Comparison of ENCODE assay signal across 28 mouse cellular contexts in the genomic region with DNA sequence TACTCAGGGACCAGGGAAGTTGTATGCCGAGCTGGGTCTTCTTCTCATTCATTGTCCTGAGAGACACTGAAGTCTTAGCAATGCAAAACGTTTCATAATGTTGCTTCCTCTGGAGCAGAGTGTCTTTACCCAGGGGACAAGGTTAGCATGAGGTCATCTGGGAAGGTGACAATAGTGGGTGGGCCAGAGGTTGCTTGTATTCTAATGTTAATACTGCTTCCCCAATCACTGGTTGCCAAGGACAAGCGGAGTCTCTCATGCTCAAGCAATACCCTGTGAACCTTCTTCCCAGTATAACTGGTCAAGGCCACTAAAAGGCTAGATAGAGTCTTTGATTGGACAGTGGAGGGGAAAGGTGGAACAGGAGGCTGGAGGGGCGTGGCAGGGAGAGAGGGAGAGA.
"Had no signal": no experiment of that assay in that cellular context is flagged by ENCODE, and none has a peak within 500 bp of the region (broad histone marks: within the 10 kb centered on the region; RNA-seq: fewer than 3 reads in every experiment).

No protein-coding gene starts in this region.

- H3K9me3 ChIP-seq: heart, embryonic 10.5 days; heart, embryonic 12.5 days; hindbrain, embryonic 10.5 days; hindbrain, embryonic 12.5 days; intestine, embryonic 15.5 days; limb, embryonic 10.5 days; limb, embryonic 12.5 days; liver, embryonic 13.5 days; liver, embryonic 15.5 days had no signal

- H3K9ac ChIP-seq: heart, embryonic 12.5 days; hindbrain, embryonic 12.5 days; hindbrain, embryonic 14.5 days; intestine, embryonic 15.5 days; limb, embryonic 12.5 days; liver, embryonic 13.5 days; liver, embryonic 15.5 days had no signal

- H3K4me2 ChIP-seq: heart, embryonic 12.5 days; hindbrain, embryonic 12.5 days; hindbrain, embryonic 14.5 days; intestine, embryonic 15.5 days; limb, embryonic 12.5 days; liver, embryonic 11.5 days; liver, embryonic 13.5 days; liver, embryonic 15.5 days had no signal

- H3K36me3 ChIP-seq: heart, embryonic 10.5 days; heart, embryonic 12.5 days; hindbrain, embryonic 10.5 days; hindbrain, embryonic 12.5 days; intestine, embryonic 15.5 days; limb, embryonic 10.5 days; limb, embryonic 12.5 days; liver, embryonic 13.5 days; liver, embryonic 15.5 days had no signal

- H3K4me1 ChIP-seq: heart, embryonic 12.5 days; intestine, embryonic 15.5 days; liver, embryonic 13.5 days; liver, embryonic 15.5 days had no signal

- H3K4me3 ChIP-seq: gastrocnemius, adult 2 months; heart, embryonic 10.5 days; heart, embryonic 12.5 days; hindbrain, embryonic 10.5 days; hindbrain, embryonic 12.5 days; intestine, embryonic 15.5 days; layer of hippocampus, adult 2 months; left cerebral cortex, adult 2 months; limb, embryonic 10.5 days; limb, embryonic 12.5 days; liver, embryonic 13.5 days; liver, embryonic 15.5 days had no signal

- ATAC-seq: hindbrain, embryonic 16.5 days; inflammation-experienced regulatory T-cells, adult 6 months; intestine, embryonic 15.5 days; intestine, postnatal 0 days had no signal

- H3K27ac ChIP-seq: gastrocnemius, adult 2 months; heart, embryonic 10.5 days; hindbrain, embryonic 10.5 days; hindbrain, embryonic 12.5 days; hindbrain, embryonic 14.5 days; intestine, embryonic 15.5 days; layer of hippocampus, adult 2 months; left cerebral cortex, adult 2 months; limb, embryonic 10.5 days; limb, embryonic 12.5 days; liver, embryonic 13.5 days; liver, embryonic 15.5 days had no signal

- H3K27me3 ChIP-seq: hindbrain, embryonic 12.5 days; intestine, embryonic 15.5 days; liver, embryonic 13.5 days; liver, embryonic 15.5 days had no signal

- DNase-seq: gastrocnemius, adult 2 months; gastrocnemius, postnatal 10 days; gastrocnemius, postnatal 25 days; heart, adult 18-20 months; heart, postnatal 10 days; heart, postnatal 4 days; kidney, adult 18-20 months; kidney, adult 8-10 months; kidney, postnatal 10 days; kidney, postnatal 25 days; kidney, postnatal 4 days; liver; liver, embryonic 13.5 days had no signal
